Mouse (Mus musculus) heart, postnatal 0 days (tissue): ENCODE measurements around the gene Invs. TPM values are rescaled to one million over a fixed set of nuclear protein-coding genes. Genes with fewer than 3 reads are reported as not detected.
A peak's percentile ranks its signal among the peaks of the same experiment; 100 is the strongest.

Experiments used
- ATAC-seq: fragments of 200-750 bp; cut with Nextera tagmentation; 2 replicates; pipeline ENCODE4 v1.8.0; 2017; ENCODE audit warnings: low read depth, moderate number of reproducible peaks, moderate library complexity; ENCODE audit not compliant: insufficient read depth
- DNase-seq: peaks from one replicate; pipeline ENCODE4 v3.0.0-alpha.2; 2016; ENCODE audit warnings: low spot score
- H3K27ac ChIP-seq: fragments of 300-500 bp; sonication (generic); 2 replicates; pipeline ENCODE4 v1.5.1; 2014; ENCODE audit warnings: low read depth, mild to moderate bottlenecking
- H3K27me3 ChIP-seq: fragments of 300-500 bp; sonication (generic); 2 replicates; pipeline ENCODE4 v1.6.1; 2014; ENCODE audit warnings: low read length, mixed read lengths; ENCODE audit not compliant: control insufficient read depth, insufficient read depth
- H3K36me3 ChIP-seq: fragments of 300-500 bp; sonication (generic); replicated peaks from 2 replicates; pipeline ENCODE4 v1.6.1; 2014; ENCODE audit warnings: low read length, mixed read lengths; ENCODE audit not compliant: control insufficient read depth, insufficient read depth
- H3K4me1 ChIP-seq: fragments of 300-500 bp; sonication (generic); 2 replicates; pipeline ENCODE4 v1.6.1; 2014; ENCODE audit warnings: antibody characterized with exemption; ENCODE audit not compliant: control insufficient read depth, insufficient read depth
- H3K4me2 ChIP-seq: fragments of 300-500 bp; sonication (generic); 2 replicates; pipeline ENCODE4 v1.6.1; 2014; ENCODE audit warnings: low read depth, mild to moderate bottlenecking, low read length, moderate library complexity
- H3K4me3 ChIP-seq: fragments of 300-500 bp; sonication (generic); 2 replicates; pipeline ENCODE4 v1.5.1; 2014; ENCODE audit warnings: low read depth, low read length
- H3K9ac ChIP-seq: fragments of 300-500 bp; sonication (generic); replicated peaks from 2 replicates; pipeline ENCODE4 v1.6.1; 2014; ENCODE audit warnings: low read depth, low read length, mixed read lengths
- H3K9me3 ChIP-seq: fragments of 300-500 bp; sonication (generic); replicated peaks from 2 replicates; pipeline ENCODE4 v1.6.1; 2016; ENCODE audit warnings: low read length; ENCODE audit not compliant: control insufficient read depth
- CTCF ChIP-seq: IDR thresholded peaks from 2 replicates; pipeline ENCODE4 v1.5.1; 2016; ENCODE audit warnings: antibody characterized with exemption, control low read depth, low read depth
- EP300 ChIP-seq: IDR thresholded peaks from 2 replicates; pipeline ENCODE4 v1.6.1; 2016; ENCODE audit warnings: antibody characterized with exemption, low read depth
- WGBS: fragments of 180-500 bp; shearing (Covaris S2); extraction: QIAGEN DNeasy Blood & Tissue Kit; methylation state at CpG from one replicate; pipeline ENCODE4 v1.1.7; 2014; 5-methylcytosine and 5-hydroxymethylcytosine counted together
- polyA plus RNA-seq: library from polyadenylated mRNA; unstranded; fragments of >200 nt; fragmentation: Nextera tagmentation; extraction: Ambion mirVana; gene quantifications from 2 replicates; pipeline ENCODE4 v1.2.1, GENCODE M21; 2015
- total RNA-seq: library from RNA; depleted of rRNA; stranded (reverse); fragments of >200 nt; gene quantifications from 2 replicates; pipeline ENCODE4 v1.2.3, GENCODE M21; 2014; ENCODE audit warnings: low replicate concordance

Invs gene
- total and polyA plus RNA-seq, 2 experiments from 2014 or later, result 1.6 to 4.4 TPM

DNA sequence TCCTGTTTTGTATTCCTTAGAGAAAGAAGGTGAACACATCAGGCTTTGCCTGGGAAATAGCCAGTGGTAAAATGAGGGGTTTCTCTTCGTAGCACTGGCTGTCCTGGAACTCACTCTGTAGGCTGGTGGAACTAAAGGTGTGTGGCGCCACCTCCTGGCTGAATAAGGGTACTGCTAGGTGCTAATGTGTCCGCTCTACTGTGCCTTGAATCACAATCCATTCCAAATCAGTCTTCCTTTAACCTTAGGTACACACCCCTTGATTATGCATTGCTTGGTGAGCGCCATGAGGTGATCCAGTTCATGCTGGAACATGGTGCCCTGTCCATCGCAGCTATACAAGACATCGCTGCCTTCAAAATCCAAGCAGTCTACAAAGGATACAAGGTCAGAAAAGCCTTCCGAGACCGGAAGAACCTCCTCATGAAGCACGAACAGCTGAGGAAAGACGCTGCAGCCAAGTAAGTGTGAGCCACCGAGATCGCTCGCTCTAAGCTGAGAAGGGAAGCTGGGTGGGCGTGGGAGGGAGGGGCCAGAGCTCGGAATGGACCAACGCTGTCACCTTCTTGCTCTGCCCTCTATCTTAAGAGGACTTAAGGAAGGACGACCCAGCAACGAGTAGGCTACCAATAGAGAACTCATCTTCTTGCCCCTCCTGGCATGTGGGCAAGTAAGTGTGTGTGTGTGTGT, 127.9 kb downstream of the Invs start:
- peak; percentile 60 for DNase-seq
- H3K27me3 ChIP-seq, result no peaks in the 10 kb centered on the region
- TF ChIP-seq CTCF (peak; percentile 89), EP300 (no peak)
- H3K36me3 ChIP-seq, result no peaks in the 10 kb centered on the region
- H3K4me1 ChIP-seq, result peaks cover 7% of the 10 kb centered on the region; the same call in 1 of the 2 replicates
- no peak overlapping the region for H3K27ac ChIP-seq
- ATAC-seq, result peak; percentile 64
- peak overlapping the region; percentile 48 for H3K4me2 ChIP-seq
- no peaks in the 10 kb centered on the region for H3K9me3 ChIP-seq
- 29% methylated on average over 18 of the region's 18 CpGs for WGBS
- peak overlapping the region; percentile 21 for H3K4me3 ChIP-seq
- H3K9ac ChIP-seq, result no peak overlapping the region

DNA sequence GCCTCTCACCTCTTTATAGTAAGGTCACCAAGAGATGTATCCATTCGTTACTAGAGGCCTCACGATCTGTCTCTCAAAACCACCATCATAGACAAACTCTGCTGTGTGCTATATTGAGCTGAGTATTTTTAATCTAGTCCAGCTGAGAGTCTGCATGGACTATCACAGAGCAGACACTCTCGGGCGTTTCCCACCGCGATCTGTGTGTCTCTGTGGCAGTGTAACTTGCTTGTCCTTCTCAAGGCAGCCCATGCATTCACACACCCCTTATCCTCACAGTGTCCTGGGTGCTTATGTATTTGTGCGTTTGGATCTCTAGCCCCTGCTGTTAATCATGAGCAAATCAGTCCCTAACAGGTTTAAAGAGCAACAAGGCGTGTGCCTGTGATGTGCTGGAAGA, 133.9 kb downstream of the Invs start:
- H3K9me3 ChIP-seq, result no peaks in the 10 kb centered on the region

DNA sequence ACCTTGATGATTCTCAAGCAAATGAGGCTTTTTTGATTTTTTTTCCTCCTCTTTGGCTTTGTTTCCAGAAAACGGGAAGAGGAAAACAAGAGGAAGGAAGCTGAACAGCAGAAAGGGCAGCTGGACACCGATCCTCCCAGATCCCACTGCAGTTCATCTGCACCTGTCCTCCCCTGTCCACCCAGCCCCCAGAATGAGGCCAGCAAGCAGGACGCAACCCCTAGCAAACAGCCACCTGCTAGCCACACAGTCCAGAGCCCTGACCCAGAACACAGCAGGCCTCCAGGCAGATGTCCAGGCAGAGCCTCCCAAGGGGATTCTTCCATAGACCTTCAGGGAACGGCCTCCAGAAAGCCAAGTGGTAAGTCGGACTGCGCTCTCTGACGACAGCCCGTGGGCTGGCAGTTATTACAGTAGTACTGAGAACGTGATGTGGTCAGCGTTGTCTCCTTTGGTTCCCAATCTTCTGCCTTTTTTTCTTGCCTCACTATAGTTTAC, 136.3 kb downstream of the Invs start:
- H3K4me3 ChIP-seq, result no peak overlapping the region
- WGBS, result 67% methylated on average over 10 of the region's 10 CpGs
- H3K9me3 ChIP-seq, result no peaks in the 10 kb centered on the region
- H3K4me1 ChIP-seq, result no peaks in the 10 kb centered on the region
- no peak overlapping the region for H3K4me2 ChIP-seq
- DNase-seq (no peak), ATAC-seq (no peak)
- H3K27ac ChIP-seq, result no peak overlapping the region
- H3K36me3 ChIP-seq, result peaks cover 6% of the 10 kb centered on the region; the same call in 1 of the 2 replicates
- TF ChIP-seq CTCF, result no peak
- no peak for TF ChIP-seq EP300
- no peaks in the 10 kb centered on the region for H3K27me3 ChIP-seq
- no peak overlapping the region for H3K9ac ChIP-seq

More for the DNA sequence above, 133.9 kb downstream of the Invs start:
- Histone ChIP-seq H3K4me2 (no peak overlapping the region), H3K9ac (no peak overlapping the region), H3K27me3 (no peaks in the 10 kb centered on the region), H3K36me3 (no peaks in the 10 kb centered on the region), H3K27ac (no peak overlapping the region), H3K4me1 (no peaks in the 10 kb centered on the region), H3K4me3 (no peak overlapping the region)
- DNase-seq (no peak), ATAC-seq (no peak)
- TF ChIP-seq CTCF (no peak), EP300 (no peak)
- 52% methylated on average over 8 of the region's 8 CpGs for WGBS

DNA sequence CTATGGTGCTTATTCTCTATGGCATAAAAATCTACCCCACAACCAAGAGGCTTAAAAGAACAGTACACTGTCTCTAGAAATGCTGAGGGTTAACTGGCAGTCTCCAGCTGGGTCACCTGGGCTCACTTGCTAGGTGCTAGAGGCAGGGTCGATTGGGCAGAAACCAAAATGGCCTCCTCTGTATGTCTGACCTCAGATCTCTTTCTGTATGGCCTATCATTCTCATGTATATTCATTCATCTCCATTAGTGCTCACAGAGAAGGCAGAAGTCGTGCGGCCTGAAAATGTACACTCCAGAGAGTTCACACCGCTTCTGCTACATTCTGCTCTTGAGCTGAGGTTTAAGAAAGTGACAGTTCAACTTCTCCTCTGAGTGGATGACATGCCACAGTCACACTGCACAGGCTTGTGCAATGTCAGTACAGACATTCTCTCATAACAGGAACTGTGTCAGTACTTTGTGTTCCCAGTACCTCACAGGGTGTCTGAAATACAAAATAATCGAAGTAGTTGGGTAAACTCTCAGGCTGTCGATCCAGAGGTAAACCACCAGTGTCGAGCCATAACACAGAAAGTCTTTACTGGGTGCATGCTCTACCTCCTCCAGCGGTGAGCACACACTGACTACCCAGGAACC, 139.4 kb downstream of the Invs start:
- Histone ChIP-seq H3K27ac (no peak overlapping the region), H3K4me1 (no peaks in the 10 kb centered on the region), H3K36me3 (peaks cover 13% of the 10 kb centered on the region), H3K9ac (no peak overlapping the region), H3K9me3 (no peaks in the 10 kb centered on the region), H3K4me2 (no peak overlapping the region), H3K27me3 (no peaks in the 10 kb centered on the region), H3K4me3 (no peak overlapping the region)
- no peak for TF ChIP-seq EP300
- TF ChIP-seq CTCF, result no peak
- 83% methylated on average over 8 of the region's 8 CpGs for WGBS
- no peak for DNase-seq
- no peak for ATAC-seq

DNA sequence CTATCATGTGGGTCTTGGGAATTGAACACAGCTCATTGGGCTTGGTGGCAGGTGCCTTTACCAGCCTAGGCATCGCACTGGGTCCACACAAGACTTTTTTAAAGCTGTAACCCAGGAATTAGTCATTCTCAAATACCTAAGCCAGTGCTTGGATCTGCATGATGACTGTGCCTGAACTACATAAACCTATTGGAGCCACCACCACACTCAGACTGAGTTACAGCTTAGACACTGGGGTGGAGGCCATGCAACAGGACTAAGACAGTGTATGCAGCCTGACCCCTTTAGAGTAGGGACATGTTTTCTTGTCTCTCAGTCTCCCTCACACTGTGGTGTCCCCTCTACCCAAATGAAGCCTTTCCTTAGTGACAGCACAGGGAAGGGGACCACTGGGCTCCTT, 143.1 kb downstream of the Invs start:
- H3K9me3 ChIP-seq, result no peaks in the 10 kb centered on the region
- no peak overlapping the region for H3K9ac ChIP-seq
- H3K4me3 ChIP-seq, result no peak overlapping the region
- TF ChIP-seq CTCF (no peak), EP300 (no peak)
- no peaks in the 10 kb centered on the region for H3K27me3 ChIP-seq
- H3K27ac ChIP-seq, result no peak overlapping the region
- DNase-seq (no peak), ATAC-seq (no peak)
- no peaks in the 10 kb centered on the region for H3K4me1 ChIP-seq
- 100% methylated on average over 1 of the region's 1 CpGs for WGBS
- H3K36me3 ChIP-seq, result peaks cover 16% of the 10 kb centered on the region
- H3K4me2 ChIP-seq, result no peak overlapping the region

DNA sequence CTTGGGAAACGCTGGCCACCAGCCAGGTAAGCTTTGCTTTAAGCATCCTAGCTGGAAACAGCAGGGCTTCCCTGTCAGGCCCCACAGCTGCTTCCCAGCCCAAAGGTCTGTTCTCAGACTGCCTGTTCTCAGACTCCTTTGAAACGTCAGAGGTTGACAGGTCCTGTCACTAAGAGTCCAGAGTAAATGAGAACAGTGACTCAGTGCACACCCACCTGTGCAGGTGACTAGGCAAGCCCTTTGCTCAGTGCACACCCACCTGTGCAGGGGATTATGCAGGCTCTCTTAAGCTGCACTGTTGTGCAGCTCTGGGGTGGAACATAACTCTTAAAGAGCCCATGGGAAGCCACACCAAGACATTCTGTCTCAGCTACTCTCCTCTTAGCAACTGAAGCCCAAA, 144.2 kb downstream of the Invs start:
- H3K4me3 ChIP-seq, result no peak overlapping the region
- no peaks in the 10 kb centered on the region for H3K9me3 ChIP-seq
- H3K4me1 ChIP-seq, result no peaks in the 10 kb centered on the region
- no peak overlapping the region for H3K9ac ChIP-seq
- H3K36me3 ChIP-seq, result peaks cover 20% of the 10 kb centered on the region
- DNase-seq (no peak), ATAC-seq (no peak)
- TF ChIP-seq CTCF (no peak), EP300 (no peak)
- H3K27ac ChIP-seq, result no peak overlapping the region
- 35% methylated on average over 2 of the region's 2 CpGs for WGBS
- no peak overlapping the region for H3K4me2 ChIP-seq
- H3K27me3 ChIP-seq, result no peaks in the 10 kb centered on the region
